Mouse (Mus musculus) myocyte (in vitro differentiated cells): ENCODE results near the gene Eif4b. TPM values are rescaled to one million over a fixed set of nuclear protein-coding genes. Genes with fewer than 3 reads are reported as not detected.

Source experiments
- H3K27me3 ChIP-seq: one replicate; pipeline ENCODE4 v1.6.1; 2011; ENCODE audit not compliant: control insufficient read depth, insufficient read depth, insufficient read length
- H3K36me3 ChIP-seq: one replicate; pipeline ENCODE4 v1.6.1; 2011; ENCODE audit not compliant: control insufficient read depth, insufficient read depth
- H3K4me2 ChIP-seq: one replicate; pipeline ENCODE4 v1.6.1; 2011; ENCODE audit warnings: low read depth, control low read depth
- H3K4me3 ChIP-seq: one replicate; pipeline ENCODE4 v1.5.1; 2011; ENCODE audit warnings: mild to moderate bottlenecking, control low read depth, moderate library complexity
- H3K79me2 ChIP-seq: one replicate; pipeline ENCODE4 v1.6.1; 2011; ENCODE audit not compliant: control insufficient read depth, insufficient read depth
- H3ac ChIP-seq: one replicate; pipeline ENCODE4 v1.6.1; 2011; ENCODE audit not compliant: control insufficient read depth, insufficient read length
- CEBPB ChIP-seq: IDR thresholded peaks from 2 replicates; pipeline ENCODE4 v1.6.1; 2011; ENCODE audit warnings: mild to moderate bottlenecking, moderate library complexity; ENCODE audit not compliant: poor library complexity, insufficient read depth, severe bottlenecking
- E2F4 ChIP-seq: IDR thresholded peaks from one replicate; pipeline ENCODE4 v1.6.1; 2011; ENCODE audit warnings: mild to moderate bottlenecking, control low read depth, moderate library complexity; ENCODE audit not compliant: insufficient read depth
- MAX ChIP-seq: IDR thresholded peaks from one replicate; pipeline ENCODE4 v1.6.1; 2011; ENCODE audit warnings: low read depth, mild to moderate bottlenecking, control low read depth
- MYOD1 ChIP-seq, 3 experiments: IDR thresholded peaks; one replicate each; pipeline ENCODE4 v1.6.1; 2011; ENCODE audit warnings: control low read depth in 2 of 3, low read depth in 2 of 3, mild to moderate bottlenecking in 2 of 3, moderate library complexity in 1 of 3; ENCODE audit not compliant: insufficient read length in 2 of 3, control insufficient read depth in 1 of 3
- MYOG ChIP-seq, 3 experiments: IDR thresholded peaks; one replicate each; pipeline ENCODE4 v1.6.1; 2011; ENCODE audit warnings: control low read depth in 2 of 3, low read depth in 2 of 3, mild to moderate bottlenecking in 2 of 3; ENCODE audit not compliant: insufficient read length in 2 of 3, control insufficient read depth in 1 of 3, insufficient read depth in 1 of 3
- POLR2A ChIP-seq: IDR thresholded peaks from one replicate; pipeline ENCODE4 v1.6.1; 2011; ENCODE audit warnings: low read depth, mild to moderate bottlenecking, control low read depth, moderate library complexity; ENCODE audit not compliant: insufficient read length
- POLR2AphosphoS2 ChIP-seq: IDR thresholded peaks from one replicate; pipeline ENCODE4 v1.6.1; 2011; ENCODE audit warnings: low read depth, control low read depth; ENCODE audit not compliant: insufficient read length
- REST ChIP-seq: IDR thresholded peaks from one replicate; pipeline ENCODE4 v1.6.1; 2011; ENCODE audit warnings: mild to moderate bottlenecking, control low read depth, moderate library complexity; ENCODE audit not compliant: insufficient read depth, insufficient read length
- SRF ChIP-seq: IDR thresholded peaks from one replicate; pipeline ENCODE4 v1.6.1; 2011; ENCODE audit warnings: low read depth; ENCODE audit not compliant: control insufficient read depth, insufficient read length
- TCF12 ChIP-seq: IDR thresholded peaks from one replicate; pipeline ENCODE4 v1.6.1; 2011; ENCODE audit warnings: mild to moderate bottlenecking, control low read depth; ENCODE audit not compliant: poor library complexity, insufficient read depth, severe bottlenecking
- TCF3 ChIP-seq: IDR thresholded peaks from one replicate; pipeline ENCODE4 v1.6.1; 2011; ENCODE audit warnings: low read depth, control low read depth; ENCODE audit not compliant: insufficient read length
- USF1 ChIP-seq: IDR thresholded peaks from one replicate; pipeline ENCODE4 v1.6.1; 2011; ENCODE audit warnings: low read depth, mild to moderate bottlenecking, control low read depth, moderate library complexity
- polyA plus RNA-seq: library from polyadenylated mRNA; unstranded; fragments of >200 nt; fragmentation: generic; extraction: Trizol; gene quantifications from one replicate; pipeline ENCODE4 v1.2.1, GENCODE M21; 2012; ENCODE audit warnings: missing spikeins

Gene Eif4b
- polyA plus RNA-seq, 1 experiment: 266 TPM

GRCm38 (mm10) chr15:102144274-102144711, 70.7 kb downstream of the Eif4b start, which contains the start of gene Igfbp6:
TSS of gene Igfbp6 (plus strand) at chr15:102144362.
- TF ChIP-seq SRF (no peak), POLR2AphosphoS2 (peak; percentile 65), E2F4 (no peak), POLR2A (peak; percentile 70), MYOD1 (IDR thresholded peaks at IDR 0.05; ENCODE audit: control insufficient read depth in 1 of 3, insufficient read length in 2 of 3, low read depth in 2 of 3) (peak; percentile 4 to 69 (median 32)), MYOG (IDR thresholded peaks at IDR 0.05; ENCODE audit: control insufficient read depth in 1 of 3, insufficient read depth in 1 of 3, insufficient read length in 2 of 3, low read depth in 2 of 3) (peak in 2 of 3 experiments; percentile 4 to 78), MAX (no peak)
- no peaks in the 10 kb centered on the region for H3K36me3 ChIP-seq
- peaks cover 5% of the 10 kb centered on the region for H3K79me2 ChIP-seq
- H3ac ChIP-seq: peak within 1 kb of the TSS; percentile 66
- H3K4me2 ChIP-seq: peak within 1 kb of the TSS; percentile 89
- no peaks in the 10 kb centered on the region for H3K27me3 ChIP-seq
- H3K4me3 ChIP-seq: peak within 1 kb of the TSS; percentile 59

- H3K4me3 ChIP-seq: peak overlapping the region; percentile 59
- H3K27me3 ChIP-seq: no peaks in the 10 kb centered on the region
- peaks cover 5% of the 10 kb centered on the region for H3K79me2 ChIP-seq
- H3K4me2 ChIP-seq: peak overlapping the region; percentile 89
- peak overlapping the region; percentile 66 for H3ac ChIP-seq
- peaks cover 3% of the 10 kb centered on the region for H3K36me3 ChIP-seq
- TF ChIP-seq MYOD1 (IDR thresholded peaks at IDR 0.05; ENCODE audit: control insufficient read depth in 1 of 3, insufficient read length in 2 of 3, low read depth in 2 of 3) (no peak), MYOG (IDR thresholded peaks at IDR 0.05; ENCODE audit: control insufficient read depth in 1 of 3, insufficient read depth in 1 of 3, insufficient read length in 2 of 3, low read depth in 2 of 3) (no peak), CEBPB (no peak), E2F4 (no peak), TCF3 (no peak), POLR2AphosphoS2 (no peak), MAX (no peak), POLR2A (no peak), USF1 (no peak), TCF12 (no peak), SRF (no peak), REST (no peak)
Observed at GRCm38 (mm10) chr15:102144726-102145125, 71.2 kb downstream of the Eif4b start.

GRCm38 (mm10) chr15:102145330-102145729, 71.8 kb downstream of the Eif4b start:
- H3K79me2 ChIP-seq: peaks cover 5% of the 10 kb centered on the region
- H3ac ChIP-seq: peak overlapping the region; percentile 66
- no peaks in the 10 kb centered on the region for H3K27me3 ChIP-seq
- peaks cover 8% of the 10 kb centered on the region for H3K36me3 ChIP-seq
- peak overlapping the region; percentile 89 for H3K4me2 ChIP-seq
- peak overlapping the region; percentile 59 for H3K4me3 ChIP-seq
- TF ChIP-seq REST (no peak), POLR2A (peak; percentile 78), POLR2AphosphoS2 (peak; percentile 83), CEBPB (no peak)

GRCm38 (mm10) chr15:102146089-102146488, 72.5 kb downstream of the Eif4b start:
- peak overlapping the region; percentile 59 for H3K4me3 ChIP-seq
- H3K79me2 ChIP-seq: peaks cover 5% of the 10 kb centered on the region
- TF ChIP-seq POLR2AphosphoS2: no peak
- TF ChIP-seq REST: no peak
- TF ChIP-seq SRF: no peak
- no peaks in the 10 kb centered on the region for H3K27me3 ChIP-seq
- peak overlapping the region; percentile 89 for H3K4me2 ChIP-seq
- H3K36me3 ChIP-seq: peaks cover 8% of the 10 kb centered on the region
- peak overlapping the region; percentile 66 for H3ac ChIP-seq

Other genes starting within 250 kb of the Eif4b start
- gene Krt1, start 223.0 kb upstream of the Eif4b start, polyA plus RNA-seq: not detected
- not detected for gene Krt77, start 204.1 kb upstream of the Eif4b start, polyA plus RNA-seq
- gene Krt76, start 180.9 kb upstream of the Eif4b start, polyA plus RNA-seq: not detected
- not detected for gene Krt4, start 149.0 kb upstream of the Eif4b start, polyA plus RNA-seq
- gene Krt79, start 133.4 kb upstream of the Eif4b start, polyA plus RNA-seq: 0.04 TPM
- gene Krt78, start 119.5 kb upstream of the Eif4b start, polyA plus RNA-seq: not detected
- 0.16 TPM for gene Krt8, start 69.3 kb upstream of the Eif4b start, polyA plus RNA-seq
- not detected for gene Krt18, start 45.6 kb upstream of the Eif4b start, polyA plus RNA-seq
- gene Tns2, start 26.6 kb downstream of the Eif4b start, polyA plus RNA-seq: 128 TPM
- 51.0 TPM for gene Spryd3, start 62.5 kb downstream of the Eif4b start, polyA plus RNA-seq
- 182 TPM for gene Igfbp6, start 70.6 kb downstream of the Eif4b start, polyA plus RNA-seq
- 0.43 TPM for gene Soat2, start 76.8 kb downstream of the Eif4b start, polyA plus RNA-seq
- gene Zfp740, start 129.5 kb downstream of the Eif4b start, polyA plus RNA-seq: 42.3 TPM
- gene Csad, start 131.0 kb downstream of the Eif4b start, polyA plus RNA-seq: 18.8 TPM
- 2.0 TPM for gene Itgb7, start 158.2 kb downstream of the Eif4b start, polyA plus RNA-seq
- 63.8 TPM for gene Rarg, start 183.7 kb downstream of the Eif4b start, polyA plus RNA-seq
- not detected for gene Gm9918, start 196.8 kb downstream of the Eif4b start, polyA plus RNA-seq
- 83.3 TPM for gene Mfsd5, start 205.7 kb downstream of the Eif4b start, polyA plus RNA-seq
- 16.7 TPM for gene Espl1, start 222.5 kb downstream of the Eif4b start, polyA plus RNA-seq